Mouse (Mus musculus) adrenal gland, adult (tissue): ENCODE results near the gene 4931440F15Rik.

Source experiments
- DNase-seq, 2 experiments: peaks; one replicate each; pipeline ENCODE4 v3.0.0; 2022 to 2023; ENCODE audit warnings: low spot score in 1 of 2; ENCODE audit not compliant: inconsistent age in 2 of 2

The 4931440F15Rik gene

GRCm38 (mm10) chr11:29807325-29807724, 18.1 kb downstream of the 4931440F15Rik start:
- no peak for DNase-seq

- DNase-seq = no peak
These were observed 23.7 kb downstream of the 4931440F15Rik start for GRCm38 (mm10) chr11:29801432-29802427.

GRCm38 (mm10) chr11:29799839-29800238, 25.6 kb downstream of the 4931440F15Rik start:
- DNase-seq = no peak

- DNase-seq = no peak
These were observed 30.4 kb downstream of the 4931440F15Rik start for GRCm38 (mm10) chr11:29795106-29795505.

GRCm38 (mm10) chr11:29794475-29794874, 31.0 kb downstream of the 4931440F15Rik start:
- DNase-seq = no peak

- no peak for DNase-seq
These were observed 34.7 kb downstream of the 4931440F15Rik start for GRCm38 (mm10) chr11:29790796-29791195.

- DNase-seq = no peak
These were observed 36.4 kb downstream of the 4931440F15Rik start for GRCm38 (mm10) chr11:29788921-29789638.

- no peak for DNase-seq
These were observed 37.0 kb downstream of the 4931440F15Rik start for GRCm38 (mm10) chr11:29788499-29788898.

- no peak for DNase-seq
These were observed 38.0 kb downstream of the 4931440F15Rik start for GRCm38 (mm10) chr11:29787473-29787872.

- DNase-seq = peak in 1 of 2 experiments; percentile 45
These were observed 38.8 kb downstream of the 4931440F15Rik start for GRCm38 (mm10) chr11:29786583-29787219.

- no peak for DNase-seq
These were observed 46.0 kb downstream of the 4931440F15Rik start for GRCm38 (mm10) chr11:29779409-29780026.

- no peak for DNase-seq
These were observed 46.5 kb downstream of the 4931440F15Rik start for GRCm38 (mm10) chr11:29778936-29779335.

- no peak for DNase-seq
These were observed 47.5 kb downstream of the 4931440F15Rik start for GRCm38 (mm10) chr11:29777964-29778363.

GRCm38 (mm10) chr11:29774760-29775159, 50.7 kb downstream of the 4931440F15Rik start:
- DNase-seq = no peak

- DNase-seq = no peak
These were observed 51.2 kb downstream of the 4931440F15Rik start for GRCm38 (mm10) chr11:29774296-29774695.
